Comparison of ENCODE assay signal across 14 mouse cellular contexts in the genomic region with DNA sequence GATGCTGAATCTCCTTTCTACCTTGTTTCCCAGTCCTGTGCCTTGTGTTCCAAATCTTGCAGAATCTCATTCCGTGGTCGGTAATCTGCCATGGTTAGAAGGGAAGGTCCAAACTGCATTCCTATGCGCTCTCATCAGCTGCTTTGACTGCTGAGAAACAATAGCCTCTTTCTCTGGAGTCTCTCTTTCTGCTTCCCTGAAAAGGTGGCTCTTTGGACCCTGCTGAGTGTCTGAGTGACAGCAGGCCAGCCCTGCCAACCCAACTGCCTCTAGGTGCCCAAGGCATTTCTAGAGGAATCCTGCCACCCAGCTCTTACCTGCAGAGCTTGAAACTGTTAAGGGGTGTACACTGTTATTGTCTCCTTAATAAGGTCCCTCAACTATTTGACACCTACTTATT.
DNase-seq lines count a peak whose midpoint lies in the region; ATAC-seq and TF ChIP-seq lines count a peak whose summit lies in the region.
"Had no signal": no experiment of that assay in that cellular context is flagged by ENCODE, and none has a peak within 500 bp of the region (broad histone marks: within the 10 kb centered on the region; RNA-seq: fewer than 3 reads in every experiment).

No protein-coding gene starts in this region.

- no peak for TF ChIP-seq POLR2A in myocyte (IDR thresholded peaks at IDR 0.05; ENCODE audit: insufficient read length, low read depth)

- H3K4me1 ChIP-seq in hindbrain, embryonic 11.5 days (replicated peaks; ENCODE audit: control insufficient read depth, insufficient read depth, low read length) = no peaks in the 10 kb centered on the region
- H3K4me1 ChIP-seq in hindbrain, embryonic 14.5 days (replicated peaks; ENCODE audit: control insufficient read depth, insufficient read depth, low read length) = no peaks in the 10 kb centered on the region
- H3K4me1 ChIP-seq in lung, embryonic 16.5 days (replicated peaks; ENCODE audit: control insufficient read depth, insufficient read depth, low read length) = no peaks in the 10 kb centered on the region

- no peak overlapping the region for H3K27ac ChIP-seq in hindbrain, embryonic 11.5 days (ENCODE audit: low read depth, low read length)
- H3K27ac ChIP-seq in hindbrain, embryonic 14.5 days = no peak overlapping the region
- H3K27ac ChIP-seq in lung, embryonic 16.5 days (ENCODE audit: low read length) = no peak overlapping the region
- H3K27ac ChIP-seq: heart, adult 2 months; midbrain, embryonic 13.5 days had no signal

- WGBS in hindbrain, embryonic 11.5 days = 11% methylated on average over 3 of the region's 3 CpGs
- 8% methylated on average over 3 of the region's 3 CpGs for WGBS in hindbrain, embryonic 14.5 days
- WGBS in lung, embryonic 16.5 days = 49% methylated on average over 3 of the region's 3 CpGs

- no peaks in the 10 kb centered on the region for H3K27me3 ChIP-seq in hindbrain, embryonic 11.5 days (ENCODE audit: control insufficient read depth, insufficient read depth, low read length)
- H3K27me3 ChIP-seq in hindbrain, embryonic 14.5 days (ENCODE audit: control insufficient read depth, insufficient read depth, low read length) = no peaks in the 10 kb centered on the region
- peaks cover 4% of the 10 kb centered on the region; the same call in 1 of the 2 replicates for H3K27me3 ChIP-seq in lung, embryonic 16.5 days (ENCODE audit: control insufficient read depth, insufficient read depth, low read depth, low read length)
- no peaks in the 10 kb centered on the region for H3K27me3 ChIP-seq in myocyte (ENCODE audit: control insufficient read depth, insufficient read depth, insufficient read length)
- H3K27me3 ChIP-seq: midbrain, embryonic 13.5 days had no signal

- peak; percentile 20 for DNase-seq in hindbrain, embryonic 11.5 days (ENCODE audit: low spot score)
- DNase-seq in hindbrain, embryonic 14.5 days (ENCODE audit: low spot score) = no peak
- no peak for DNase-seq in lung, postnatal 25 days (ENCODE audit: low spot score)
- peak; percentile 56 for DNase-seq in R1 (ENCODE audit: low read depth, low spot score)
- DNase-seq in heart, postnatal 36 days = no peak
- DNase-seq: adrenal gland, postnatal 36 days; cerebellum, postnatal 36 days; heart, adult 2 months; heart, postnatal 10 days; lung, postnatal 36 days had no signal

- H3K36me3 ChIP-seq in hindbrain, embryonic 11.5 days (ENCODE audit: control insufficient read depth, insufficient read depth, low read length) = no peaks in the 10 kb centered on the region
- H3K36me3 ChIP-seq in hindbrain, embryonic 14.5 days (replicated peaks; ENCODE audit: control insufficient read depth, insufficient read depth) = no peaks in the 10 kb centered on the region
- no peaks in the 10 kb centered on the region for H3K36me3 ChIP-seq in lung, embryonic 16.5 days (ENCODE audit: control insufficient read depth, insufficient read depth, low read length)
- no peaks in the 10 kb centered on the region for H3K36me3 ChIP-seq in myocyte (ENCODE audit: control insufficient read depth, insufficient read depth)
- H3K36me3 ChIP-seq: midbrain, embryonic 13.5 days had no signal

- no peak overlapping the region for H3ac ChIP-seq in myocyte (ENCODE audit: control insufficient read depth, insufficient read length)

- no peaks in the 10 kb centered on the region for H3K9me3 ChIP-seq in hindbrain, embryonic 11.5 days (ENCODE audit: control insufficient read depth, low read length)
- no peaks in the 10 kb centered on the region for H3K9me3 ChIP-seq in hindbrain, embryonic 14.5 days (ENCODE audit: control insufficient read depth, low read length)
- no peaks in the 10 kb centered on the region for H3K9me3 ChIP-seq in lung, embryonic 16.5 days (ENCODE audit: control insufficient read depth, low read length)
- H3K9me3 ChIP-seq: midbrain, embryonic 13.5 days had no signal

- H3K79me2 ChIP-seq in myocyte (ENCODE audit: control insufficient read depth, insufficient read depth) = no peaks in the 10 kb centered on the region

- H3K4me2 ChIP-seq in hindbrain, embryonic 11.5 days (replicated peaks; ENCODE audit: low read depth, low read length) = no peak overlapping the region
- no peak overlapping the region for H3K4me2 ChIP-seq in hindbrain, embryonic 14.5 days (replicated peaks)
- no peak overlapping the region for H3K4me2 ChIP-seq in lung, embryonic 16.5 days (ENCODE audit: low read depth, low read length)
- peak overlapping the region; percentile 5 for H3K4me2 ChIP-seq in myocyte (ENCODE audit: low read depth)
- H3K4me2 ChIP-seq: midbrain, embryonic 13.5 days had no signal

- intact Hi-C loops in heart, postnatal 36 days (cut with DNase I) = no loop called here

- H3K9ac ChIP-seq in hindbrain, embryonic 11.5 days (ENCODE audit: low read depth, low read length) = no peak overlapping the region
- no peak overlapping the region for H3K9ac ChIP-seq in hindbrain, embryonic 14.5 days
- H3K9ac ChIP-seq in lung, embryonic 16.5 days (ENCODE audit: low read length) = no peak overlapping the region
- H3K9ac ChIP-seq: midbrain, embryonic 13.5 days had no signal

- ATAC-seq in hindbrain, embryonic 11.5 days (ENCODE audit: low FRiP score) = no peak
- ATAC-seq in hindbrain, embryonic 14.5 days (ENCODE audit: low FRiP score) = no peak
- ATAC-seq in lung, embryonic 16.5 days (ENCODE audit: low read depth) = peak; percentile 41; the same call in 1 of the 2 replicates
- ATAC-seq: midbrain, embryonic 13.5 days had no signal

- no peak overlapping the region for H3K4me3 ChIP-seq in hindbrain, embryonic 11.5 days (ENCODE audit: low read depth, low read length)
- H3K4me3 ChIP-seq in hindbrain, embryonic 14.5 days (replicated peaks; ENCODE audit: low read length) = no peak overlapping the region
- H3K4me3 ChIP-seq in lung, embryonic 16.5 days (ENCODE audit: low read length) = no peak overlapping the region
- no peak overlapping the region for H3K4me3 ChIP-seq in myocyte
- H3K4me3 ChIP-seq: erythroblast, embryonic 14.5 days; heart, adult 2 months; midbrain, embryonic 13.5 days had no signal

TF ChIP-seq in myocyte, 11 proteins besides CTCF, POLR2A, EP300 and RAD21:
- TF ChIP-seq SRF (IDR thresholded peaks at IDR 0.05; ENCODE audit: control insufficient read depth, insufficient read length, low read depth) (no peak), MYOG (IDR thresholded peaks at IDR 0.05; ENCODE audit: control insufficient read depth in 1 of 3, insufficient read depth in 1 of 3, insufficient read length in 2 of 3, low read depth in 2 of 3) (no peak), MAX (IDR thresholded peaks at IDR 0.05; ENCODE audit: low read depth) (no peak), MYOD1 (IDR thresholded peaks at IDR 0.05; ENCODE audit: control insufficient read depth in 1 of 3, insufficient read length in 2 of 3, low read depth in 2 of 3) (no peak), E2F4 (IDR thresholded peaks at IDR 0.05; ENCODE audit: insufficient read depth) (no peak), CEBPB (IDR thresholded peaks at IDR 0.05; ENCODE audit: insufficient read depth, poor library complexity, severe bottlenecking) (no peak), TCF3 (IDR thresholded peaks at IDR 0.05; ENCODE audit: insufficient read length, low read depth) (no peak), TCF12 (IDR thresholded peaks at IDR 0.05; ENCODE audit: insufficient read depth, poor library complexity, severe bottlenecking) (no peak), POLR2AphosphoS2 (IDR thresholded peaks at IDR 0.05; ENCODE audit: insufficient read length, low read depth) (no peak), USF1 (IDR thresholded peaks at IDR 0.05; ENCODE audit: low read depth) (no peak), REST (IDR thresholded peaks at IDR 0.05; ENCODE audit: insufficient read depth, insufficient read length) (no peak)

Comparison
In these comparisons a context has a peak if more than half of its experiments do, and no peak if none do; other contexts are left out.
1. DNase-seq: peak in hindbrain, embryonic 11.5 days (single experiment) and R1 (single experiment); none in hindbrain, embryonic 14.5 days (single experiment), lung, postnatal 25 days (single experiment) and heart, postnatal 36 days (0 of 2).